Mouse (Mus musculus) testis, postnatal 14 days (tissue): Measurements from ENCODE around the gene Slc2a2.

Experiments
- DNase-seq: peaks from one replicate; pipeline ENCODE4 v3.0.0; 2021; ENCODE audit warnings: low spot score

Gene Slc2a2

GRCm38 (mm10) chr3:28697797-28698196 is at the start of gene Slc2a2:
Gene Slc2a2 (plus strand): TSS chr3:28697903.
- DNase-seq, result no peak

DNA sequence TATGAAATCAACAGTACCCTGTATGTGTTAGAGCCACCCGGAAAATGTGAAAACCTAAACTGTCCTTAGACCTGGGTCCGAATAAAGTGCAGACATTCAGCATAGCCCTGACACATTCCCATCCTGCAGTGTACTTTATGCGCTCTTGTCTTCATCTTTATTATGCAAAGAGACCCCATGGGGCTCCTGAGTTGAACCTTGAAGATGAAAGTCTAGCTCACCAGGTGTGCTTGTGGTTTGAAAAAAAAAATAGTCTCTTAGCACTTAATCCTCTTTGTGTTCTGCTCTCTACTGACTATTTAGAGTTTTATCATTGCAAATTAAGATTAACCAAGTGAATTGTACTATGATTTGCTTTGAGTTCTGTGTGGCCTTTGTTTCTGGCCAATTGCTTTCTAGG is 45.1 kb upstream of the Slc2a2 start:
- DNase-seq, result no peak

DNA sequence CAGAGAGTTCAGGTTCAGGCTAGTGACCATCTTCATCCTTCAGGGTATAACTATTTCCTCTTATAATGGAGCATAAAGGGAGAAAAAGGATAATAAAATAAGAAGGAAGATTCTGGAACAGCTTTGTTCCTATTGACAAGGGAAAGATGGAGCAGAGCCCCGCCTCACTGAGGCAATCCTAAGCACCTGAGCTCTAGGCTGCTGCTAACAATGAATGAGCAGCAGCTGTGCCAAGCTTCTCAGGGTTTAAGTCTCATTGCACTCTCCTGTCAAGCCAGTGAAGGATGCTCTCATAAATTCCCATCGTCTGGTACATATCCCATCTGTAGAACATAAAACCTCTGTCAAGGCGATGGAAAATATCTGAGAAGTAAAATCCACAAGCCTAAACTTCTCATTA is 44.7 kb upstream of the Slc2a2 start:
- no peak for DNase-seq

DNA sequence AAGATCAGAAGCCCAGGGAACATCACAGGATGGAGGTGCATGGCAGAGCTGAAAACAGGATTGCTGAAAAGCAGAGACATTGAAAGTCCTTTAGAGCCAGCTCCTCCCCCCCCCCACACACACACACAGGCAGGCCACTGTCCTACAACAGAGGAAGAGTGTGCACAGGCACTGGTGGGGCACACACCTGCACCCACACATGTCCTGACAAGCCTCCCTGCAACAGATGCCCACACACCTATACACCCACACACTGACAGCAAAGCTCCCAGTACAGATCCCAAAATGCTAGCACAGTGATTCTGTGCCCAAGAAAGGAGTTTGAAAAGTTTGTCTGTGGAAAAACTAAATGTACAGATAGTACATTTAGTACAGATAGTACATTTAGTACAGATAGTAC is 43.0 kb upstream of the Slc2a2 start:
- DNase-seq, result no peak

DNA sequence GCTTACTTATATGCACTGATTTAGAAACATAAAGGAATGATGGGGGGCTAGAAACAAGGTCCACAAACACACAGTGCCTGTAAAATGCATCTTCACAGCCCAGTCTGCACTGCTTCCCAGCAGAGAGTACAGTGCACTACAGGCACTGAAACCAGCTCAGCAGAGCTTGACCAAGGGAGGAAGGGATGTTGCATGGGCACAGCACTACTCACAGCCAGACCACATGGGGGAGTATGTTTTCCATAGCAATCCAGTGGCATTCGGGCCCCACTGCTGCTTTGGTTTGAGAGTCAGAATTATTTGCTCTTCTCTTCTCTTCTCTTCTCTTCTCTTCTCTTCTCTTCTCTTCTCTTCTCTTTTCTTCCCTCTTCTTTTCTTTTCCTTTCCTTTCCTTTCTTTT is 39.4 kb upstream of the Slc2a2 start:
- DNase-seq, result no peak

DNA sequence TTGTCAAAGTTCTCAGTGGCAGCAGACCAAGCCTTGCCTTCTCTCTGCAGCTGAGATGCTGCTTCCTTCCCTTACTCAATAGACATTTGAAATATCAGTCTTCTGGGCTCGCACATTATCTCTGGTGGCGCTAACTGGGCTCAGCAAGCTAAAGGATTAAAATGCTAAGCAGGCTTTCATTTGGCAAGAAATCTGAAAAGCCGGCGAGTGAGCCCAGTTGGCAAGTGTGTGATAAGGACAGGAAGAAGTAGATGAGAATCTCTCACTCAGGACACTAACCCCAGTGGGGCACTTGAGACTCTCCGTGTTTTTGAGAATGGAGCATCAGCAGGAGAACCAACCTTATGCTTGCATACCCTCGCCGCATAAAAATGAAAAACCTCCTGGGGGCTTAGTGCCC is 16.9 kb upstream of the Slc2a2 start:
- no peak for DNase-seq

GRCm38 (mm10) chr3:28681866-28682265 is 15.8 kb upstream of the Slc2a2 start:
- DNase-seq, result no peak

DNA sequence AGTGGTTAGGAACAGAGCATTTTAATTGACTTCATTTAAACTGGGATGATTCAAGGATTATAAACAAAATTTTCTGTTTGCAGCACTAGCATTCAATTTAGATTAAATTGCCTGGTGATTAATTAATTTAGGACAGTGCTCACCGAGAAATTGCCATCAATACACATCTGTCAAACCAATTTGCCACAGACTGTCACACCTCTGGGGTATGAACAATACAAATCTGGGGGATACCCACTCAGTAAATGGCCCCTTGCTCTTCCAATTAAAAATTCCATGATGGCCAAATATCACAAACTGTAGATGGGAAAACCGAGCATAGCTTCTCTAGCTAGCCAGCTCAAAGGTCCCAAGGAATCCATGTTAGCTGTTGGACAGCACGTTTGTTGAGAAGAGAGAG is 15.3 kb upstream of the Slc2a2 start:
- DNase-seq, result no peak

- no peak for DNase-seq
Observed at GRCm38 (mm10) chr3:28685510-28685909, 12.2 kb upstream of the Slc2a2 start.

GRCm38 (mm10) chr3:28694811-28695210 is 2.9 kb upstream of the Slc2a2 start:
- DNase-seq, result no peak

DNA sequence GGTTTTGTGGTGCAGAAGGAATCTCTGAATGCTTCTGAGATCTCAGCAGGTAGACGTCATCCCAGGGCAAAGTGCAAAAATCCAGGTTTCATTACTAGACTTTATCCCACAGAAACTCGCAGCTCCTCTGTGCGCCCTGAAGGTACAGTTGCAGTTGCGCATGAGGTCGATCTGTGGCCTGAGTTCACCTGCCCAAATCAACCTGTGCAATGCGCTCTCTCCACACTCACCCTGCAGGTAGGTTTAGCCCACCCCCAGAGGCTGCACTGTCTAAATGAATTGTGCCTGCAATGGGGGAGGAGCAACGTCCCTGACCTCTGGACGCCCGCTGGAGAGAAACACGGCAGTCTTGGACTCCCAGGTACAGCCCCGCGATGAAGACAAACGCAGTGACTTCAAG is 2.1 kb upstream of the Slc2a2 start:
- DNase-seq, result no peak

GRCm38 (mm10) chr3:28696162-28696561 is 1.5 kb upstream of the Slc2a2 start:
- DNase-seq, result no peak

DNA sequence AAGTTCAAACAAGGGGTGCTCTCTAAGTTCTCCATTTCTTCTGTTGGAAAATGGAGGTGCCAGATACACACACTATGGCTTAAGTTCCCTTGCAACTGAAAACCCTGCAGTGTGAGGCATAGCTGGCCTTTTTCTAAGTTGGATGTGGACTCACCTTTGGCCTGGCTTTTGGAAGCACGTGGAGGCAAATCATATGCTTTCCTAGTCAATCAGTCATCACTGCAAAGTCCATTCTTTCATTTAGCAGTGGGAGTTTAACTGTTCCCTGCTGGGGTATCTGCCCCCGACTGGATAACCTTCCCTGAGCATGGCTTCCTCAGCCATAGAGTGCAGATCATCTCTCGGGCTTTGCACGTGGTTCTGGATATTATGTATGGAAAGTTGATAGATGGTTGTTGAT is 1.9 kb downstream of the Slc2a2 start:
- DNase-seq, result no peak

DNA sequence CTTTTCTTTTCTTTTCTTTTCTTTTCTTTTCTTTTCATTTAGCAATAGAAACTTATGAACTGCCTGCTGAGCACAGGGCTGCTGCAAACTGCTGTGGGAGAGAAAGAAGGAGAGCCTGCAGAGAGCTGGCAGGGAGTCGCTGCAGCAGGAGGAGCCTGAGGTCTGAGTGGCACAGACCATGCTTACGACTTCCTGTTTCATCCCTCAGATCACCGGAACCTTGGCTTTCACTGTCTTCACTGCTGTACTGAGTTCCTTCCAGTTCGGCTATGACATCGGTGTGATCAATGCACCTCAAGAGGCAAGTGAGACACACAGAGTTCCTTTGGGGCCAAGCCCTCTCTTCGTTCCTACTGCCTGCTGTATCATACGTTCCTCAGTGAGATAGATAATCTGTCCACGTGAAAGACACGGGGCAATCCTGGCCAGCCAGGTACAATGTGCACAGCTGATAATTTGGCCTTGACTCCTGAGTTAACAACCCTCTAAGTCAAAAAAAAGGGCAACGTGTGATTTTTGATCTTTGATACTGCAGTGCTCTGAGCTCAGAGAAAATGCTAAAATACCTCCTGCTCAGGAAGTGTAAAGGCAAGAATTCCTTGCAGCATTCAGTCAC is 7.9 kb downstream of the Slc2a2 start:
- no peak for DNase-seq

- no peak for DNase-seq
Observed at GRCm38 (mm10) chr3:28706736-28707135, 9.0 kb downstream of the Slc2a2 start.

DNA sequence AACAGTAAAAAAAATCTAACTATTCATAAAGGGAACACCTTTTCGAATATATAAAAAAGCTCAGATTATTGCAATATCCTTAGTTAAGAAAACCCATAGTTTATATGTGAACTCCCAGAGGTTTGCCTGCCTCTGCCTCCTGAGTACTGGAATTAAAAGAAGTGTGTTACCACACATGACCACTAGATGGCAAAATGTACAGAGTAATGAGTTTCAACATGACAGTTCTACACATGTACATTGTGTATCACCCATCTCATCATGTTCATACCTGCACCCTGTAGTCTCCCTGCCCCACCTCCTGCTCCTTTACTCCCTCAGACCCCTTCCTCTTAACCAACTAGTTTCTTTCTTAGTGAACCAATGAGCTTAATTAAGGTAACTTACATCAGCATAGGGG is 12.0 kb downstream of the Slc2a2 start:
- DNase-seq, result no peak

DNA sequence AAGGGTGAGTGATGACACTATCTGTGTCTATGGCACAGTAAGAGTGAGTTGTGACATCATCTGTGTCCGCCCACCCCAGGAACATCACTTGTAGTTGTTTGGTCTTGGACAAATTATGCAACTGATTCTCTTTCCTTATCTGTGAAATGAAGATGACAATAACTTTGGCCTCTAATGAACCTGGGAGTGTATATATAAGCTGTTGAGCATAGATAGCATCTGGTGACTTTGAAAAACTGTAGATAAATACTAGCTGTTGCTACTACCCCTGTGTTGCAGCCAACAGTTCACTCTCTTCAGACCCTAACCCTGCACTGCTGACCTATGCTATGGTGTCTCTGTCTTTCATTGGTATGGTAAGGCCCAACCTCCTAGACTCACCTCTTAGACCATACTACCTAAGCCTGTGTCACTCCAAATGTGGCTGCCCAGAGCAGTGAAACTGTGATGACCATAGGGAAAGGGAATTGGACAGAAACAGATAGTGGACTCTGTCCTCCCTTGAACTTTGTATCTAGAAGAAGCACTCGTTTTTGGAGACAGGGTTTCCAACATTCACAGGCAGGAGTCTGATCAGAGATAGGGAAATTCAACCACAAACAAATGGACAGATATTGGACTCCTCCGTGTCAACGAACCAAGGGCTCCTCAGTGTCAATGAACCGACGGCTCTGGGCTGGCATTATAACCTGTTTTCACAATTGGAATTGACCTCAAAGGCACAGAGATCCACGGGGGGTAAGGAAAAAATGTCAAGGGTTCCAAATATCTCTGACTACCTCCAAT is 16.4 kb downstream of the Slc2a2 start:
- DNase-seq, result no peak

DNA sequence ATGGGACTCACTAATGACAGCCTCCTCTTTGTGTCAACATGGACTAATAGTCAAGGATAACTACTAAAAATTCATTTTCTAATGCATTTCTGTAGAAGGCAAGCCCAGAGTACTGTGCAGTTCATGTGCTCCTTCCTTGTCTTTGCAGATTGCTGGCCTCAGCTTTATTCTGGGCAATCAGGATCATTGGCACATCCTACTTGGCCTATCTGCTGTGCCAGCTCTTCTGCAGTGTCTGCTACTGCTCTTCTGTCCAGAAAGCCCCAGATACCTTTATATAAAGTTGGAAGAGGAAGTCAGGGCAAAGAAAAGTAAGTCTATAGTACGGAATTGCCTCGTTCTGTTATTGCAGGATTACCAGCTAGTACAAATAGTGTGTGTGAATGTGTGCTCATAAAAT is 20.8 kb downstream of the Slc2a2 start:
- DNase-seq, result no peak

GRCm38 (mm10) chr3:28721218-28721617 is 23.5 kb downstream of the Slc2a2 start:
- no peak for DNase-seq

DNA sequence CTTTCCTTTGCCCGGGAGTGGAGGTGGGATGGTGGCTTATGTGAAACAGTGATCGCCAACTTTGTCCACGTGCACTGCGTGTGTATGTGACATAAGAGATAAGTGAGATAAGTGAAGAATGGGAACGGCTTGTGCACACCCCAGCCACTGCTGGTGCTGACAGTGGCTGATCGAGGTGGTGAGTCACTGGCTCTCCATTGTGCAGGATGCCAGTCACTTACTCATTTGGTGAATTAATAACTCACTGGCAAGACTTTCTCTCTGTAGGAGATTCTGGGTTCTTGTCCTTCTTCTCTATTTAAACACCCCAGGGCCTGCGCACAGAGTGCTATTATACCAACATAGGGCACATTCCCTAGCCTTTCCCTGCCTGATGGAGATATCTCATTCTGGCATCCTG is 24.1 kb downstream of the Slc2a2 start:
- no peak for DNase-seq

GRCm38 (mm10) chr3:28722531-28722930 is 24.8 kb downstream of the Slc2a2 start:
- DNase-seq, result no peak

GRCm38 (mm10) chr3:28723534-28723933 is 25.8 kb downstream of the Slc2a2 start:
- DNase-seq, result no peak

DNA sequence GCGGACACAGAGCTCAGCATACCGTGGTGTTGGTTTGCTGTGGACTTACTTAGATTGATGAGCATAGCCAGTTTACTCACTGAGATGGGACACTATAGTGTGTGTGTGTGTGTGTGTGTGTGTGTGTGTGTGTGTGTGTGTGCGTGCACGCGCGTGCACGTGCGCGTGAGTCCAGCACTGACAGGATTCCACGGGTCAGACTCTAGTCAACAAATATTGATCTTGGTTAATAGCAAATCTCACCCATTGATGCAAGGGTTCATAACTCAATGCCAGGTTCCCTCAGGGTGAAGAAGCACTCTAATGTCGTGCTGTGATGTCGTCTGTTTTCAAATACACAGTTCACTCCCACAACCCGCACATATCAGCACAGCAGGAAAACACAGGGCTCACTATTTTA is 27.5 kb downstream of the Slc2a2 start:
- DNase-seq, result no peak

- no peak for DNase-seq
Observed at GRCm38 (mm10) chr3:28726356-28726755, 28.7 kb downstream of the Slc2a2 start.
